Mouse (Mus musculus) CD4-positive helper T cell, adult 2 months (primary cell): ENCODE results near the gene Myh14.

Source experiments
- DNase-seq: peaks from one replicate; pipeline ENCODE4 v3.0.0-alpha.2; 2012; ENCODE audit warnings: low read depth, missing footprints, low spot score

Myh14 gene

DNA sequence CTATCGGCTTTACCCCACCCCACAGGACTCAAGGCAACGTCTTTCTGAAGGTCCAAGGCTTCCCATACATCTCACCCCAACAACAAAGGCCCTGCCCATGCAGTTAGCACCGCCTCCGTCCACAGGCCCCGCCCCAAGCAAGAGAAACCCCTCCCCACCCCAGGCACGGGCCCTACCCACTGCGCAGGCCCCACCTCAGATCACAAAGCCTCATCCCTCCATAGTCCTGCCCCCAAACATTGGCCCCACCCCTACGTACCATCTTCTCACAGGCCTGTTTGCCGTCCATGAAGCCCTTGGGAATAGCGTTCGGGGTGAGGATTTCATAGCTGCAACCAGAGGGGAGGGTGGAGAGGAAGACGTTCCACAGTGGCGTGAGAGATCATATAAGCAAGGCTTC is 38.0 kb downstream of the Myh14 start:
- no peak for DNase-seq

DNA sequence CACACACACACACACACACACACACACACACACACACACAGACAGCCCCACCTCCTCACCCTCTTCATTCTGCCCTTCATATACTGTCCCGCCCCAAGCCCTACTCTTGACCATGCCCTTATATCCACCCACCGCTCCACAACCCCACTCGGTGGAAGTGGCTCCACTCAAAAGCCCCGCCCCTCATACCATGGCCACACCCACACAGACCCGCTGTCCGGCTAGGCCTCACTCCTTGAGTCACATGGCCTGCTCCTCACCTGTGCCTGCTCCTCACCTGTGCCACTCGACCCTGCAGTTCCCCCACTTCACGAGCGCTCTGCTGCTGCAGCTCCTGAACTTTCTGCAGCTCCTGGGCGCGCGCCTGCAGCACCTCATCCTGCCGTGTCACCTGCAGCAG is 40.2 kb downstream of the Myh14 start:
- DNase-seq = no peak

DNA sequence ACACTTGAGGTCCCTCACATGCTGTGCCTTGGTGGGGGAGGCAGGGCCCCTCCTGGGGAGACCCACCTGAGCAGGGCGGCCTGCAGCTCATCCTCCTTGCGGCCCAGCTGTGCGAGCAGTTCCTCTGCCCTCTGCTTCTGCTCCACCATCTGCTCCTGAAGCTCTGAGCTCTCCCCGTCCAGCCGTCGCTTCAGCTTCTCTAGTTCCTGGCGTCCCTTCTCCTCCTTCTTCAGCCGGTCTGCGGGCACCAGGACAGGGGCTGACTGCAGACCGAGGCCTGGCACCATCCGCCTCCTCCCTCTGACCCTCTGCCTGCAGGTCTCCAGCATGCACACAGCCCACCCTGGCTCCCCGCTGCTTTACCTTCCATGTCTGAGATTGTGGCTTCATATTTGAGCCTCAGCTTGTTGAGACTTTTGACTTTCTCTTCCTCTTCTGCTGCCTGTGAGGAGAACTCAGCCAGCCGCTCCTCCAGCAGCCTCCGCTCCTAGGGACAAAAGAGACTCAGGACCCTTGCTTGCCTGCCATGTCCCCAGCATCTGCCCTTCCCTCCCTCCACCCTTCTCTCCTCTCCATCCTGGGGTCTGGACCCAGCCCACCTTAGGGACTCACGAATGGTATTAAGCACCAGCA is 42.1 kb downstream of the Myh14 start:
- no peak for DNase-seq

DNA sequence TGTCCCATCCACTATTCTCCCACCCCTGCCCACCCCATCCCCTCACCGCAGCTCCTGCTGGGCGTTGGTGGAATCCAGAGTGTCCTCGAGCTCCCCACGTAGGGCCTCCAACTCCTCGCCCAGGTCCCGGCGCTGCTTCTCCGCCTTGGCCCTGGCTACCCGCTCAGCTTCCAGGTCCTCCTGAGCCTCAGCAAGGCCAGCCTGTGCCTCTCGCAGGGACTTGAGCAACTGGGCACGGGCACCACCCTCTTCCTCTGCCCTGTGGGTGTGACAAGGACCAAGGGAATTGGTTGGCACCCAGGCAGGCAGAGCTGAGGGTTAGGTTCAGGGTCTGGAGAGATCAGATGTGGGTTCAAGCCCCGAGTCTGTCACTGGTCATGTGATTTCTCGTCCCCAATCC is 43.7 kb downstream of the Myh14 start:
- DNase-seq = no peak

DNA sequence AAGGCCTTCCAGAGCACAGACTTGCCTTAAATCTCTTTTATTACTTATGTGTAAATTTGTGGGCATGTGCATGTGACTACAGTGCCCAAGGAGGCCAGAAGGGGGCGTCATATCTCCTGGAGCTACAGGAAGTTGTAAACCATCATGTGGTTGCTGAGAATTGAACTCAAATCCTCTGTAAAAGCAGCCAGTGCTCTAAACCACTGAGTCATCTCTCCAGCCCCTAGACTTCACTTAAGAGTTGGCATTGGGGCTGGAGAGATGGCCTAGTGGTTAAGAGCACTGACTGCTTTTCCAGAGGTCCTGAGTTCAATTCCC is 44.6 kb downstream of the Myh14 start:
- DNase-seq = no peak

- no peak for DNase-seq
Observed at GRCm38 (mm10) chr7:44625241-44626067, 45.2 kb downstream of the Myh14 start.

DNA sequence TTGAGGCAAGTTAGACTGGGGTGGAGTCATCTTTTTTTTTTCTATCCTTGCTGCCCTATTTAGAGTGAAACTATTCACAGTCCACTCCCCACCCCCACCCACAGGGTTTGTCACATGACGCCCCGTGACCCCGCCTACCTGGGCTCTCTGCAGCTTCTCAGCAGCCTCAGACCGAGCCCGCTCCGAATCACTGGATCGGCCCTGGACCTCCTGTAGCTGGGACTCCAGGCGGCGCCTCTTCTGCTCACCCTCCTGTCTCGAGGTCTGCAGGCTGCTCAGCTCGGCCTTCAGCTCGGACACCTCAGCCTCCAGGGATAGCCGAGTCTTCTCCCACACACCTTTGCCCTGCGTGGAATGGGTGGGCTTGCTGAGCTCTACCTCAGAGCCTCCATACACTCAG is 45.8 kb downstream of the Myh14 start:
- no peak for DNase-seq

- no peak for DNase-seq
Observed at GRCm38 (mm10) chr7:44624543-44624826, 46.2 kb downstream of the Myh14 start.

GRCm38 (mm10) chr7:44623714-44624542 is 46.7 kb downstream of the Myh14 start:
- no peak for DNase-seq

GRCm38 (mm10) chr7:44617059-44617458 is 53.6 kb downstream of the Myh14 start:
- no peak for DNase-seq

- no peak for DNase-seq
Observed at GRCm38 (mm10) chr7:44615987-44616386, 54.7 kb downstream of the Myh14 start.

DNA sequence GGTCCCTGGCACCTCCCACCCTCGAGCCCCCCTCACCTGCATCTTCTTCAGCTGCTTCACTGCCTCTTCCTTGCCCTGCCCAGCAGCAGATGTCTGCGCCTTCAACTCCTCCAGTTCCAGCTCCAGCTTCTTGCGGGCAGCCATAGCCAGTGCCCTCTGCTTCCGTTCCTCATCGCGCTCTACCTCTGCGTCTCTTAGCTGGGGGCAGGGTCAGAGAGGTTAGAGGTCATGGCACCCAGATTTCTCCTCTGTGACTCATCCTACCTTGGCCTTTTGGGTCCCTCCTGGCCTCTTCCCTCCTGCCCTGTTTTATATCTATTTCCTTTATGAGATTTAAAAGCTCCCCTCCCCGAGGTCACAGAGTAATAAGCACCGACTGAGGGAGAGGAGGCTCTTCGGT is 55.3 kb downstream of the Myh14 start:
- DNase-seq = no peak

- no peak for DNase-seq
Observed at GRCm38 (mm10) chr7:44614041-44614688, 56.5 kb downstream of the Myh14 start.

DNA sequence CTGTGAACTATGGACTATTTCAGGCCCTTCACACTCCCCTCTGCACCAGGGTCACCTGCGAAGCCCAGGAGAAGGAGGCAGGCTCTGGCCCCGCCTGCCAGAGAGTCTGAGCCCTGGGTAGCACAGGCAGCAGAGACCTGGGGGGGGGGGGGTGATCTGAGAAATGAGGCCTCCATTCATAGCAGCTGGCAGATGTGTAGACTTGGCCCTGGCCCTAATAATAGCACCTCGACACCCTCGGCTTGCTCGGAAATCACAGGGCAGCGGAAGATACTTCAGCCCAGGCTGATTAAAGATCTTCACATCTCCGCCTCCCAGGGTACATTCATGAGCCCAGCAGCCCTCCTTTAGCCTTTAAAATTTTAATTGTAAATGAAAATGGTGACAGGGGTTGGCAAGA is 58.5 kb downstream of the Myh14 start:
- DNase-seq = no peak

GRCm38 (mm10) chr7:44606171-44606901 is 64.3 kb downstream of the Myh14 start:
- no peak for DNase-seq

- no peak for DNase-seq
Observed at GRCm38 (mm10) chr7:44605436-44605835, 65.2 kb downstream of the Myh14 start.

DNA sequence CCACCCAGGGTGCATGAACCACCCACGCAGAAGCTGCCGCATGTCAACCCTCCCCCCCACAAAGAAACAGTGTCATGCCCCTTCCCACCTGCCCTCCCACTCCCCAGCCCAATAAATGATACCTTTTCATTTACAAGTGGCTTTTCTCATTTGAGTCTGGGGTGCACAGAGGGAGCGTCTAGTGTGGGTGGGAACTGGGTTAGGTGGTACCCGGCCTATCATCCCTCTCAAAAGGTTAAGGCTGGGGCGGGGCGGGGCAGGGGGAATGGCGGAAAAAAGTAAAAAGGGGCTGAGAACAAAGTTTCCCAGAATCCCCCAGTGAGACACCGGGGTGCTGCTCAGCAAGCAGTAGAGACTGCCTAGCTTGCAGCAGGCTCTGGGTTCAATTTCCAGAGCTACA is 66.0 kb downstream of the Myh14 start:
- no peak for DNase-seq

DNA sequence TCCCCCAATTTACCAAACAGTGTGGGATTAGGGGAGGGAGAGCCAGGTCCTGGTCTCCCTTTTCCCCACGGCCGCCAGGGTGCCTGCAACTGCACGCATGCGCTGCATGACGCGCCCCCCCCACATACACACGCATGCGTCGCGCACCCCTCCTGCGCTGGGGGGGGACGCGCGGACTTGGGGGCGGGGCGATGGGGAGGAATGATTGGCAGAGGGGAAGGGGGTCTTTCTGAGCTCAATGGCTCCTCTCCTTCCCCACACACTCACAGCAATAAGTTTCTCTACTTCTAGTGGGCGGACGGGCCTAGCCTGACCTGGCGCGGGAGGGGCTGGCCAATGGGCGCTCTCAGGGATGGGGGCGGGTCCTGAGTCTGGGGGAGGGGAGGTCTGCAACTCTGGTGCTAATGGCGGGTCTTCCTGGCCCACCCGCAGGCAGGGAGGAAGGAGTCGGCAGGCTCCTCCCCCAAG is 66.5 kb downstream of the Myh14 start:
- no peak for DNase-seq

DNA sequence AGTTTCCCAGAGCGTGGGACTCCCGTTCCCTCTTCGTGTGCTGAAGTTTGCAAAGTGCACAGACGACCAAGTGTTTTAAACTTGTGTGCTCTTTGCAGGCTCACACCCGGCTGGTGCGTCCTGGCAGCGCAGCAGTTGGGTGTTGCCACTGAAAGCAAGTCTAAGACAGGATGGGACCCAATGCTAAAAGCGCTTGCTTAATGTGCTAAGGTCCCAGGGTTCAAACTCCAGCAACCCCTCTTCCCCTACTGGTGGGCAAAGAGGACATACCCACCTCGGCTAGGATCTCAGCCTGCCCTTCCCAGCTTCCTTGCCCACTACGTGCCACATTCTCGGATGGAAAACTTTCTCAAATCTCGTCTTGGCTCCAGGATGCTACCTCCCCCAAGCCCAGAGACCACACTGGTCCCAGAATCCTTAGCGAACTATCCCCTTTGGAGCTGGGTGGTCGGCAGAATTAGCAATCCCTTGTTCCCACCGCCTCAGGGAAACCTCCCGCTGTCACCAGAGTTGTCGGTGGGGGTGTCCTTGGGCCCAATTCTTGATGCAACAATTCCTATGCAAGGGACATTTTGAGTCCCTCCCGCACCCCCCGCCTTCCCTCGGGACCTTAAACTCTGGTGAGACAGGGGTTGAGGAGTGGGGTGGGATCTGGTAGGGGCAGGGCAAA is 67.3 kb downstream of the Myh14 start:
- DNase-seq = no peak

GRCm38 (mm10) chr7:44602443-44602842 is 68.2 kb downstream of the Myh14 start:
- DNase-seq = no peak

DNA sequence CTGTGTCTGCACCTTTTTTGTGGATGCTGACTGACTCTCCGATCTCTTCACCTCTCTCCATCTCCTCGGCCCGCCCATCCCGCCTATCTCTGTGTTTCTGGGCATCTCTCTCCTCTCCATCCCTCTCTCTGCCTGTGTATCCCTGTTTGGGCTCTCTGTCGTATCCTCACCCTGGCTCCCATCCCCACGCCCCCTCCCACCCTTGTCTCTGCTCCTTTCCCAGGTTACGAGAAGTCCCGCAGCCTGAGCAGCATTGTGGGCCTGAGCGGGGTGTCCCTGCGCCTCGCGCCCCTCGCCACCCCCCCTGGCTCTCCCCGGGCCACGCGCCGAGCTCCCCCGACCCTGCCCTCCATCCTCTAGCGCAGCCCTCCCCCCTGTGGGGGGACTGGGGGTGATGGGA is 69.0 kb downstream of the Myh14 start:
- DNase-seq = no peak
